Mouse (Mus musculus): Measurements from ENCODE around the gene Mfsd2b. TPM values are rescaled to one million over a fixed set of nuclear protein-coding genes. Genes with fewer than 3 reads are reported as not detected.

Mfsd2b gene
- polyA plus RNA-seq, 1 experiment from 2014 or later, result 4.6 TPM

DNA sequence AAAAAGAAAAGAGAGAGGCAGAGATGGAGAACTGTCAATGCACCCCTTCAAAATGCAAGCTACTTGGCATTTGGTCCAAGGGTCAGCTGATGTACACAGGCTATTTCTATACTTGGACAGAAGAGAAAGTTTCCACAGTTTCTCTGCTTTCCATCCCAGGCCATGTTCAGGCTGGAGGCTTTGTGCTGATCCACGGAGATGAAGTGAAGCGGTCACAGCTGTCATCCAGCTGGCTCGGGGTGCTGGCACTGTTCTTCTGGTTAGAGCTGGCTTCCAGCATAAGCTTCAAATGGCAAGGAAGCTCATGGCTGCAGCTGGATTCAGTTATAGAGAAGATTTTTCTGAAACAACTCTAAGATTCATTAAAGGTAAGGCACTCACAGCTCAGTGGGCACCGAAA is 60.5 kb downstream of the Mfsd2b start:
- Histone ChIP-seq H3K9ac (ENCODE audit: low read depth, low read length) (no peak overlapping the region), H3K36me3 (ENCODE audit: control insufficient read depth, insufficient read depth, low read length) (no peaks in the 10 kb centered on the region), H3K4me3 (ENCODE audit: low read depth, low read length) (no peak overlapping the region), H3K9me3 (ENCODE audit: control insufficient read depth, low read length) (no peaks in the 10 kb centered on the region), H3K4me1 (replicated peaks; ENCODE audit: control insufficient read depth, insufficient read depth, low read length) (no peaks in the 10 kb centered on the region), H3K27ac (ENCODE audit: low read depth, low read length) (no peak overlapping the region), H3K27me3 (ENCODE audit: control insufficient read depth, insufficient read depth, low read length) (no peaks in the 10 kb centered on the region), H3K4me2 (replicated peaks; ENCODE audit: low read depth, low read length) (no peak overlapping the region)
- ATAC-seq (ENCODE audit: low FRiP score) (no peak), DNase-seq (ENCODE audit: low spot score) (no peak)
- WGBS, result 85% methylated on average over 4 of the region's 4 CpGs

Other genes starting within 250 kb of the Mfsd2b start
- 0.13 and 1.4 TPM in 2 replicates for gene Fam228a, start 135.9 kb downstream of the Mfsd2b start, polyA plus RNA-seq (2014; fragmentation: Nextera tagmentation; extraction: Ambion mirVana)
- 5.3 and 8.4 TPM in 2 replicates for gene Pfn4, start 105.3 kb downstream of the Mfsd2b start, polyA plus RNA-seq (2014; fragmentation: Nextera tagmentation; extraction: Ambion mirVana)
- gene Fam228b, start 105.1 kb downstream of the Mfsd2b start, polyA plus RNA-seq (2014; fragmentation: Nextera tagmentation; extraction: Ambion mirVana), result 2.9 and 3.0 TPM in 2 replicates
- 354 and 386 TPM in 2 replicates for gene Sf3b6, start 56.8 kb downstream of the Mfsd2b start, polyA plus RNA-seq (2014; fragmentation: Nextera tagmentation; extraction: Ambion mirVana)
- 19.6 TPM in 2 replicates for gene Fkbp1b, start 32.8 kb downstream of the Mfsd2b start, polyA plus RNA-seq (2014; fragmentation: Nextera tagmentation; extraction: Ambion mirVana)
- 15.8 and 18.5 TPM in 2 replicates for gene Wdcp, start 31.1 kb downstream of the Mfsd2b start, polyA plus RNA-seq (2014; fragmentation: Nextera tagmentation; extraction: Ambion mirVana)
- 27.0 and 27.8 TPM in 2 replicates for gene Ubxn2a, start 33.3 kb upstream of the Mfsd2b start, polyA plus RNA-seq (2014; fragmentation: Nextera tagmentation; extraction: Ambion mirVana)
- 23.4 and 25.2 TPM in 2 replicates for gene Atad2b, start 43.0 kb upstream of the Mfsd2b start, polyA plus RNA-seq (2014; fragmentation: Nextera tagmentation; extraction: Ambion mirVana)